Mouse (Mus musculus) liver, embryonic 14.5 days (tissue): ENCODE measurements at regions not wholly inside any gene's neighbourhood (a gene's known extent, or its start where the extent isn't known, plus 50 kb on each side); places are given as distances from the start of the nearest gene placed in this dataset.

Source experiments
- CTCF ChIP-seq: IDR thresholded peaks from 2 replicates; pipeline ENCODE4 v1.5.1; 2016; ENCODE audit warnings: antibody characterized with exemption, low read depth, control low read depth
- EP300 ChIP-seq: IDR thresholded peaks from 2 replicates; pipeline ENCODE4 v1.6.1; 2016; ENCODE audit warnings: antibody characterized with exemption, low read depth

DNA sequence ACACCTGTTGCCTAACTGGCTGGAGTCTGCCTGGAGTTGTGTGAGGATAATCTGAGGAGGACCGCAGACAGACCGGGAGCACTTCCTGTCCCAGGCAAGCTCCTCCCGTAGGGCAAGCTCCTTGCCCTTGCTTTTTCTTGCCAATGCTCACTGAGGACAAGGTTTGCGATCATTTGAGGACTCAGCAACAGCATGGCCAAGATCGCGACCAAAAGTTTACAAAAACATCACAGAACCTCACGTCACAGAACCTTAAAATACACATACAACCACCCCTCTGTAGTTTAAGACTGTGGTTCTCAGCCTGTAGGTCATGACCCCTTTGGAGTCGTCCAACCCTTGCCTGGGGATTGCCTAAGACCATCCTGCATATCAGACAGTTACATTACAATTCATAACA, 383.7 kb upstream of the Arid1b start:
- no peak for TF ChIP-seq EP300
- TF ChIP-seq CTCF, result no peak
